Comparison of ENCODE assay signal across 1 mouse cellular context in the genomic region with DNA sequence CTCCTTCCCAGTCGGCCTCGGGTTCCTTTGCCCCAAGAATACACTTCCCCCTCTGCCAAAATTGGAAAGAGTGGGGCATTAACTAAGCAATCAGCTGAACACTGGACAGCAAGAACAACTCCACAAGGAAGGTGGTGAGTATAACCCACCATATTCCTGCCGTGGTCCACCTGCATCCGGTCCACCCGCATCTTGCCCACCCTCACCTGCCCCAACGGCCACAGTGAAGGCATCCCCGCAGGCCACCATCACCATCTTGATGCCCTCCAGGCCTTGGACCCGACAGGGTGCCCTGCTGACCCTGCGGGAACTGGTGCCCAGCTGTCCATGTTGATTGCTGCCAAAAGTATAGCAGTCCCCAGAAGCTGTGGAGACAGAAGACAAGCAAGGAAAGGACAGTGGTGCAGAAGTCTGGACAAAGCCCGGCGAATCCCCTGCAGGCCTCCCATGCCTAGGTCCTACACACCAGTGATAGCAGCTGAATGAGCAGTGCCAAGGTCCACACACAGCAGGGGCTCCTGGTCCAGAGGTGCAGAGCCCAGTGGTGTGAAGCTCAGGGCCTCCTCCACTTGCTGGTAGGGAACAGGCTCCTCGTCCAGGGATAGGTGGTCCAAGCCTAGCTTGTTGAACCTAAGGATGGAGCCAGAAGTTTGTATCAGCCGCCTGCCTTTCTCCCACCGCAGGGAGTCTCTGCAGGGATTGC.
TF ChIP-seq lines count a peak whose summit lies in the region.

No protein-coding gene starts in this region.

TF ChIP-seq in ES-E14, 5 proteins besides CTCF, POLR2A, EP300 and RAD21:
- TF ChIP-seq ZNF384 (IDR thresholded peaks at IDR 0.05; ENCODE audit: low read depth, low read length) (no peak), MAFK (IDR thresholded peaks at IDR 0.05; ENCODE audit: insufficient read depth, low read depth, low read length) (no peak), CHD2 (IDR thresholded peaks at IDR 0.05; ENCODE audit: low read depth, low read length) (no peak), HCFC1 (IDR thresholded peaks at IDR 0.05; ENCODE audit: borderline replicate concordance, insufficient read depth, low read length) (no peak), ZC3H11A (IDR thresholded peaks at IDR 0.05; ENCODE audit: borderline replicate concordance, low read depth, low read length) (no peak)
